Mouse (Mus musculus) left cerebral cortex, postnatal 4 days (tissue): ENCODE measurements around the gene Lrrk1. TPM values are rescaled to one million over a fixed set of nuclear protein-coding genes. Genes with fewer than 3 reads are reported as not detected.

Source experiments
- DNase-seq: peaks from one replicate; pipeline ENCODE4 v3.0.0-alpha.2; 2022
- intact Hi-C: fragments of 180-260 bp; cut with DNase I; formaldehyde crosslinking; loops from one replicate; pipeline ENCODE4 v1.15.1; 2025
- total RNA-seq, 2 experiments: library from RNA; stranded (reverse); gene quantifications; 2 replicates each; pipeline ENCODE4 v1.2.3; 2021

The Lrrk1 gene
- total RNA-seq, 2 experiments from 2014 or later = 4.5 to 6.9 TPM

DNA sequence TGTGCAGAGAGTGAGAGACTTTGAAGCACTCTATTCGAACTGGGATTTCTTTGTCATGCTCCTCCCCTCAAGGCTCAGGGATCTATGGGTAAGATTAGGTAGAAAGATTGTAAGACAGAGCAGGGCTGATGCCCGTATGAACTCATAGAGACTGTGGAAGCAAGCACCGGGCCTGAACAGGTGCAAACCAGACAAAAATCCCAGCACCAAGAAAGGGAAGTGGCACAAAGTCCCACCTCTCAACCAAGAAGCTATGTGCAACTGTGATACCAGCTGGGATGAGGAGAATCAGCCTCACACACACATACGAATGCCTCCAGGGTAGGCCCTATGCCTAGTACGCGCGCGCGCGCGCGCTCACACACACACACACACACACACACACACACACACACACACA is 2.3 kb downstream of the Lrrk1 start:
- intact Hi-C loops = loop anchor here (5.0 kb wide), 2 partner anchors 74 to 279 kb away; partner anchors contain the start of gene Chsy1
- no peak for DNase-seq

DNA sequence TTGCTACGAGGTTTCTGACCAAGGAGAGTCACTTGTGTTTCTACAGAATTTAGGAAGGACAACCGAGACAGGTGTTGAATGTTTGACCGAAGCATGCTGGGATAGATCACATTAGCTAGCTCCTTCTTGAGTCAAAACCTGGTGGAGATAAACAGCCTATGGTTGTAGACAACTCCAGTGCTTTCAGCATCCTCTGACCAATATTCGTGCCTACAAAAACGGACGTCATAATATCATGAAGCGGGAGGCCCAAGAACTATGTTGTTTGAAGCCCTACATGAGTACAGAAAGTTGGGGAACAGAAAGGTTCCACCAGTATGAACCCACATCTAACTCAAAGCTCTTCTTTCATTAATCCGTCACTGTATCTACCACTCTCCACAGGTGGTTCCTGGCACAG is 3.3 kb downstream of the Lrrk1 start:
- no peak for DNase-seq
- intact Hi-C loops = loop anchor here (5.0 kb wide), 2 partner anchors 73 to 278 kb away; partner anchors contain the start of gene Chsy1

- no peak for DNase-seq
- intact Hi-C loops = no loop called here
These were observed 3.9 kb downstream of the Lrrk1 start for GRCm38 (mm10) chr7:66384213-66384612.

DNA sequence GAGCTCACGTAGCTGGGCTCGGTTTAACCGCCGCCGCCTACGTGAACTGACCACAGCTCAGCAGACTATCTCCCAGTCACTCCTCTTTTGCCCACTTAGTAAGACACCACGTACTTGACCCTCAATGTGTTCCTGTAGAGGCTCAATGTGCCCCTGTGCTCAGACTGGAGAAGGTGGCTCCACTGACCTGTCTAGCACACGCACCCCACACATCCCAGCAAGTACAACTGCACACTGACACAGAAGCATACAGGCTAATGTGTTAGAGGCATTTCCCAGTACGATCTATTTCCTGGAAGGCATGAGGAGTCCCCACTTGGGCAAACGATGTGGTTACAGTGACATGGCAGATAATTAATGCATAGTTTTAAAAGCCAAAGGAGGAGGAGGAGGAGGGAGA is 11.6 kb downstream of the Lrrk1 start:
- intact Hi-C loops = no loop called here

DNA sequence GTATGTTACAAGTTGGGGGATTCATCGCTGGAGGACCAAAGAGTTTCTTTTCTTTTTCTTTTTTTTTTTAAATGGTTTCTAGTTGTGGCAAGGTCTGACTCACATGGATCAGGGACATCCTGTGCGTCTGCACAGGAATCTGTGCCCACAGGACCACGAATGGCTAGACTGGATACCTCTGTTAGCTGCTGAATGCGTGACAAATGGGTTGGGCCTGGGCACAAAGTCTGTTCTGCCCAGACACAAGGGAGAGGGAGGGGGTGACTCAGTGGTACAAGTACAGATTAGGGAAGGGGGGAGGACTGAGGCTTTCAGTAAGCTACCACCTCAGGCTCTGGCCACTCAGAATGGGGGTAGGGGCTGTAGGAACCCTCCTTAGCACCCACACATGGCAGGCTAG is 12.4 kb downstream of the Lrrk1 start:
- intact Hi-C loops = no loop called here
- no peak for DNase-seq

More for the DNA sequence above, 11.6 kb downstream of the Lrrk1 start:
- DNase-seq = no peak

- no peak for DNase-seq
- intact Hi-C loops = no loop called here
These were observed 14.8 kb downstream of the Lrrk1 start for GRCm38 (mm10) chr7:66373391-66373790.

DNA sequence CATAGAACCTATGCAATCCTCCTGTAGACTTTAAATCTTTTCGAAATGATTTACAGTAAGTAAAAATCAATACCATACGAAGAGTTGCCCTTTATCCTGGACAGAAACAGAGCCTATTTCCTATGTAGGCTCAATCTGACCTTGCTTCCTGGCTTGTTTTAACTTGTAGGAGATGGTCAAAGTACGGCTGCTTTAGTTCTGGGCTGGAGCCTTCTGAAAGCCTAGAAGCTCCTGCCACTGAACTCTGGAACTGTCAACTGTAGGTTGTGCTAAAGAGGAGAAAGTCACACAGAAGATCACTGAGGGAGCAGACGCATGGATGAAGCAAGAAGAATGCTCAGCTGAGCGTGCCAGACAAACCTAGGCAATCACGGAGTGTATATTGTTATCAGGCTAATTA is 17.2 kb downstream of the Lrrk1 start:
- no peak for DNase-seq
- intact Hi-C loops = no loop called here

DNA sequence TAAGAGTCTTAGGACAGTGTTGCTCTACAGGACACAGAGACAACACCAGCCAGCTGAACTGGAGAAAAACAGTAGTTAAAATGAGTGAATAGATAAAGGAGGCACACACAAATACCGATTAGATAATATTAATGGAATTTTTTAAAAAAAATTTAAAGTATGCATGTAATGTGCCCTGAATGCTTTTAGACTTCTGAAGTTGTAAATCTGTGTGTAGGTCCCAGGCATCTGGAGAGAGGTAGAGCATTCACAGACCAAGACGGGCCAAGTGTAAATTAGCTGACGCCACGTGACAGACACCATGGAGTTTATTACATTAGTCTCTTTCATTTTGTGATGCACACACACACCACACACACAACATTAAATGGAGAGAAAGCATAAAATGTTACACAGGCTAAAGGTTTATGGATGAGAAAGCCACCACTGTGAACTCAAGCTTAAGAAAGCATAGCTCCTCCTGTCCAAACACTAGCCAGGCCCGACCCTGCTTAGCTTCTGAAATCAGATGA is 18.2 kb downstream of the Lrrk1 start:
- no peak for DNase-seq
- intact Hi-C loops = no loop called here

- intact Hi-C loops = no loop called here
- DNase-seq = no peak
These were observed 18.8 kb downstream of the Lrrk1 start for GRCm38 (mm10) chr7:66369071-66369933.

GRCm38 (mm10) chr7:66365904-66366303 is 22.2 kb downstream of the Lrrk1 start, which contains the start of gene Gm10974:
TSS of gene Gm10974 (plus strand) at chr7:66365905.
- DNase-seq = no peak
- intact Hi-C loops = no loop called here

DNA sequence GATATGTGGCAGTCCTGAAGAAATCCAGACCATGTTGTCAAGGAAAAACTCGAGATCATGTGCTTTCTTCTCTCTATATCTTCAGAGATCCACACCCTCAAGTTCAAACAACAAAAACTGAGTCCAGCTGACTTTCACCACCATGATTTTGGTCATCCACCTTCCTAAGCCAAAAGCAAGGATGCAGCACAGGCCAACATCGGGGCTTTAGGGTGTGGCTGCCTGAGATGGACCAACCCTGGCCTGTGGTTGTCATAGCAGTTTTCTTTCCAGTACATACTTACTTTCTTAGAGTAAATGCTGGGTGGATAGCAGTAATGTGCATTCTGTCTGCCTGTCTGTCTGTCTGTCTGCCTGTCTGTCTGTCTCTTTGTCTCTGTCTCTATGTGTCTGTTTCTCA is 22.7 kb downstream of the Lrrk1 start:
- intact Hi-C loops = no loop called here
- DNase-seq = no peak

GRCm38 (mm10) chr7:66364491-66364890 is 23.7 kb downstream of the Lrrk1 start:
- intact Hi-C loops = no loop called here
- no peak for DNase-seq

DNA sequence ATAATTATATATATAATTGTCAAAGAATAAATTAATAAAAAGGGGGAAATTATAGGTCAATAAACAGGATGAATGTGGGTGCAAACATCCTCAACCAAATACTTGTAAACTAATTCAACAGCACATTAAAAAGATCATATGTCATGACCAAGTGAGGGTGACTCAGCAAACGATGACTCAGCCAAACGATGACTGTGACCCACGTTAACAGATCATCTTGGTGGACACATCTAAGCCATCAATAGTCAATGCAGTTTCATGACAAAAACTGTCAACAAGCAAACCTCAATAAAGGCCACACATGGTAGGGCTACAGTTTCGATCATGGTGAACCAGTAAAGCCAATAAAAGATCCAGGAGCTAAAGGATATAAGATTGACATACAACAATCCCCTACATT is 29.1 kb downstream of the Lrrk1 start:
- intact Hi-C loops = no loop called here

DNA sequence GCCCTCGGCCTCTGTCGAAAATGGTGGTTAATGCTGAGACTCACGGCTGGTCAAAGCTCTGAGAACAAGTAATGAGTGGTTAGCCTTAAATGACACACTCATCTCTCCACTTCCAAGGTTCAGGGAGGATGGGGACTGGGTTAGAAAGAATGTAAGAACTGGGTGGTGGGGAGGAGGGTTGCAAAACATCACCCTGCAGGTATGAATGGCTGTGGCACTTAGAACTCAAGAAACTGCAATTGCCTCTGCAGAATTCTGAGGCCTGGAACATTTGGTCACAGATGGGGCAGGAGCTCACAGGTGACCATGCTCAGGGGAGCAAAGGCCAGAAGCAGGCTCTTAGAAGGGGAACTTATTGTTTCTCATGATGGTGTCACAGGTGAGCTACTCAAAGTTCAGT is 29.7 kb downstream of the Lrrk1 start:
- intact Hi-C loops = no loop called here
- DNase-seq = no peak

More for the DNA sequence above, 29.1 kb downstream of the Lrrk1 start:
- DNase-seq = no peak

- intact Hi-C loops = no loop called here
- no peak for DNase-seq
These were observed 32.2 kb downstream of the Lrrk1 start for GRCm38 (mm10) chr7:66355791-66356522.

DNA sequence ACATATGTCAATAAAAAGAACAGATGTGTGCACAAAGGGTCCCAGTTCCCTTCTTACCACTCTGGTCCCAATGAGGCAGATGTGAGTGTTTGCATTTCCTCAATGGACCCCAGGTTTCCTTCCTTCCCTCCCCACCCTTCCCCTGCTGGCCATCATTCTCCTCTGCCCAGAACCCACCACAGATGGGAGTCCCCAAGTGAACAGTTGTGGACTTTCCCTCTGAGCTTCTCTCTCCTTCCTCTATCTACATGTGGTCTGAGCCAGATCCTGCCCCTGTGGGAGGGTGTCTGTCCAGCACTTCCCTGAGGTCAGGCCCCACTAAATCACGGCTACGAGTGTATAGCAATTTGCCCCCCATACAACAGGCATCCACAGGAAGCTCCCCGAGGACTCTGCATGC is 33.2 kb downstream of the Lrrk1 start:
- no peak for DNase-seq
- intact Hi-C loops = no loop called here

GRCm38 (mm10) chr7:66351074-66351473 is 37.1 kb downstream of the Lrrk1 start:
- intact Hi-C loops = no loop called here
- DNase-seq = no peak

- intact Hi-C loops = no loop called here
- no peak for DNase-seq
These were observed 38.5 kb downstream of the Lrrk1 start for GRCm38 (mm10) chr7:66349670-66350069.

GRCm38 (mm10) chr7:66348588-66348987 is 39.6 kb downstream of the Lrrk1 start:
- intact Hi-C loops = no loop called here
- DNase-seq = no peak

DNA sequence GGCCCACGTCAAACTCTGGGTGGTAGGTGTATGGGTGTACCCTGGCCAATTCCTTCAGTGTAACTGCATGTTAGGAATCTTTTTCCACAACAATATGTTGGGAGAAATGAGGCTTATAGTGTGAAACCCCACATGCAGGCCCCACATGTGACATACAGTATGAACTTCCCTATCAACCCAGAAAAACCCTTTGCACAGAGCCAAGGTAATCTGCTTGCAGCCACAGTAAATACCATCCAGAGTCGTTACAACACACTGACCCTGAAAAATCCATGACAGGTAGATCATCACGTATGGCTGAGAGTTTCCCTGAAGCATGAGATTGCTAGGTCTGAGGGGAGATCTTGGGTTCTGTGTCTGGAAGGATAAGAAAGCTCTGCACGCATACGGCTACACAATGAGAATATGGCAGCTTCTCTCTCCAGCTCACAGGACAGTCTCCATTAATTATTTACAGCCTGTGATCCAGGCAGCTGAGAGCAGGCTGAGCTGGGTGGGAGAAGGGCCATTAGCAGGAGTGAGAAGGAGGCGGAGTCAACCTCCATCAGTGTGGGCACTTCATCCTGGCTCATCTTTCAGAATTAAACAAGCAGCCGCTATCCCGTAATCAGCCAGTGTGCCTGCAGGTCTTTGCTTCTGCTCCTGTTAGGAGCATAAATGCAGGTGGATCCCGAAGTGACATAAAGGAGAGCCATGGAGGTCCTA is 41.0 kb downstream of the Lrrk1 start:
- DNase-seq = peak; percentile 24
- intact Hi-C loops = no loop called here

DNA sequence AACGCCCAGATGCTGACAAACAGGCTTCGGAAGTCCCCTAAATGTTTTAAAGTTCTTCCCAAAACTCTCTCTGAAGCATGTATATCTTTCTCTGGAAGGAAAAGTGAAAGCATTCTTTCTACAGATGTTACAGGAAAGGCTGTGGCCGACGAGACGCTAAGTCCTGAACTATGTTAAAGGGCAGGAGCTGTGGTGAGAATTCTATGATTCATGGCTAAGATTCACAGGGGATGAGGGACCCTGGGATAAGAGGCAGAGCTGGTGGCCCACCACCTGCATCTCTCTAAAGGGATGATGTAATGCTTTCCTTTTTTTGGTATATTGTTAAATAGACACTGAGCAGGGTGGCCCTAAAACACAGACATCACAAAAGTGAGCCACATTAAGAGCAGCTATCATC is 44.8 kb downstream of the Lrrk1 start:
- intact Hi-C loops = no loop called here
- no peak for DNase-seq
